Mouse (Mus musculus) CH12F3 (cell line): ENCODE measurements around the gene Dnmt3a.
"Not testable (repeated sequence)": the region's sequence is repeated elsewhere in the genome, so short reads cannot be mapped to it uniquely, and the experiment has no call there.

Experiments used
- in situ Hi-C: fragments of 300-500 bp; cut with MboI; formaldehyde crosslinking; loops from 2 replicates; pipeline ENCODE4 v1.14.3; 2020; ENCODE audit warnings: low sequenced_read_pairs

Gene Dnmt3a

DNA sequence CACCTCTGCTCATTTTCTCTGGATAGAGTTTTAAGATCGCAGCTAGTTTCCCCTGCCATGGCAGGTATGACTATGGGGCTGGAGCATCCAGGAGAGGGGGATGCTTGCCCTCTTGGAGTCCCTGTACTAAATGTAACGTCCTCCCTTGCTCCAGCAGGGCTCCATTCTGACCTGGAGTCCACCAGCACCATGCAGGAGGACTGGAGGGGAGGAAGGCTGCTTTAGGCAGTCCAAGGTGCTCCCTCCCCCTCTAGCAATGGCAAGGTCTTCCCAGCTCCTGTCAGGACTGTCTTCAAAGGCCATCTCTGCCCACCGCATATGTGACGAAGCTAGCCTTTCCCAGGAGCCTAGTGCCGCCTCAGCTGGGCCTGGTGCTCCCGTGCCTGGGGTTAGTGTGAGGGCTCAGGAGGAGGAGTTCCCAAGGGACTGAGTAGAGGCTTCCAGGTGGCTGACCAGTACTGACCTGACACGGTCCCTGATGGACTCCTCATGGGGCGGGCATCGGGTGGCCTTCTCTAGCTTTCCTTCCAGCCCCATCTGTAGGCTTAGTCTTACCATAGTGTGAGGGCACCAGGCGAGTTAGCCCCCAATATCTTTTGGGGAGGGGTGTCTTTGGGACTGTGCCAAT, 104.8 kb downstream of the Dnmt3a start:
- in situ Hi-C loops: no loop called here

GRCm38 (mm10) chr12:3911831-3912348, 106.1 kb downstream of the Dnmt3a start:
- in situ Hi-C loops: no loop called here

DNA sequence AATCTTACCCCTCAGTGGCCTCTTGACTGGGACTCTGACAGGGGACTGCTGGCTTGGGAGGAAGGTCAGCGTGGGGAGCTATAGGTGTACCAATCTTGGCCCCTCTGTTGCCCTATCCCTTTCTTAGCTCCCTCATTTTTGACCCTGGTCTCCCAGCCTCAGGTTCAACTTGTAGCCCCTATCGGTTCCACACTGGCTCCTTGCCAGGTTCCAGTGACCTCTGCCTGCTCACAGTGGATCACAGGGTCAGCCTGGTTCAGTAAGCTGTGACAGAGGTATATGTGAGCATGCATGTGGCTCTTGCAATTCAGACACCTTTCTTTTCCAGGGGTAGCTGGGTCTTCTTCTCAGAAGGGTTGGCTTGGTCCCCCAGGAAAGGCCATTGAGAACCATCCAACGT, 110.0 kb downstream of the Dnmt3a start:
- in situ Hi-C loops: no loop called here

- in situ Hi-C loops: no loop called here
Observed at GRCm38 (mm10) chr12:3917668-3918341, 112.0 kb downstream of the Dnmt3a start.

- in situ Hi-C loops: no loop called here
Observed at GRCm38 (mm10) chr12:3918577-3918976, 112.8 kb downstream of the Dnmt3a start.

DNA sequence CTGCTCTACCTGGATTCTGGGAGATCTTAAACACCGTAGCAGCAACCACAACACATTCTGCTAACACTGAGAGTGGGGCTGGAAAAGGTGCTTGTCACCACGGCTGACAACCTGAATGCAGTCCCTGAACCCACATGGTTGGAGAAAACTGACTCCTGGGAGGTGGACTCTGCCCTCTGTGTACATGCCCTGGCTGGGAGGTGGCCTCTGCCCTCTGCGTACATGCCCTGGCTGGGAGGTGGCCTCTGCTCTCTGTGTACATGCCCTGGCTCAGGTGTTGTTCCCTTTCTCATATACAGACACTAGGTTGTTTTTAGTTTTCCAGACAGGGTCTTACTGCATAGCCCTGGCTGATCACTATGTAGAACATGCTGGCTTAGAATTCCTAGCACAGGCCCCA, 113.6 kb downstream of the Dnmt3a start:
- in situ Hi-C loops: no loop called here

- in situ Hi-C loops: loop anchor here (10.0 kb wide), 1 partner anchor 149 kb away; no protein-coding TSS in a partner anchor
Observed at GRCm38 (mm10) chr12:3926127-3926526, 120.3 kb downstream of the Dnmt3a start.

DNA sequence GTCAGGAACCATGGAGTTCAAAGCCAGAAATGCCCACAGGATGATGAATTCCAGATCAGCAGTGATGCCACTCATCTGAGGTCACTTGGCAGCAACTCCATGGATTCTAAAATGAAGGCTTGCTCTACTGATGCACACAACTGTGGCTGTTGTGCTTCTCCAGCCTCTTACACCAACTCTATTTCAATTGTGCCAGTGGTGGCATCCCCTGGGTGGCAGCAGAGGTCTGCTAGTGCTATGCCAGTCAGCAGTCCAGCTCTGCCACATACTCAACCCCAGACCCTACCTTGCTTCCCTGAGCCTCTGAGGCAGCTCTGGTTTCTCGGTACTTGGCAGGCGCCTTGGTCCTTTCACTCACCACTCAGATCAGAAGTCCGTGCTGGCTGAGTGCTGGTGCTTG, 123.0 kb downstream of the Dnmt3a start:
- in situ Hi-C loops: loop anchor here (10.0 kb wide), 1 partner anchor 146 kb away; no protein-coding TSS in a partner anchor

DNA sequence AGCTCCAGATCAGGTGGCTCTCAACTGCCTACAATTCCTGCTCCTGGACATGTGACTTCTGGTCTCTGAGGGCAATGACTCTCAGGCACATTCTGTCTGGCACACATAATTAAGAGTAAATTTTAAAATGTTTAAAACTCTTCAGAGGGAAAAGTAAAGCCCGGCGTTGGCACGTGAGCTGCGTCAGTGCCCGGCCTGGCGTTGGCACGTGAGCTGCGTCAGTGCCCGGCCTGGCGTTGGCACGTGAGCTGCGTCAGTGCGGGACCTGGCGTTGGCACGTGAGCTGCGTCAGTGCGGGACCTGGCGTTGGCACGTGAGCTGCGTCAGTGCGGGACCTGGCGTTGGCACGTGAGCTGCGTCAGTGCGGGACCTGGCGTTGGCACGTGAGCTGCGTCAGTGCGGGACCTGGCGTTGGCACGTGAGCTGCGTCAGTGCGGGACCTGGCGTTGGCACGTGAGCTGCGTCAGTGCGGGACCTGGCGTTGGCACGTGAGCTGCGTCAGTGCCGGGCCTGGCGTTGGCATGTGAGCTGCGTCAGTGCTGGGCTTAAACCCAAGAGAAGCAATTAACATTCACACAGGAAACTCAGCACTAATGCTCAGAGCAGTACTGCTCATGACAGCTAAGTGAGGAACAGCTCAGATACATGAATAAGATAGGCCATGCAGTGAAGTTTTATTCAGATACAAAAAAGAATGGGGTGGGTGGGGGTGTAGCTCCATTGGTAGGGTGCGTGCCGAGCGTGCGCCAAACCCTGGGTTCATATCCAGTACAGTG, 124.5 kb downstream of the Dnmt3a start:
- in situ Hi-C loops: not testable (repeated sequence)

- in situ Hi-C loops: no loop called here
Observed at GRCm38 (mm10) chr12:3942026-3942425, 136.2 kb downstream of the Dnmt3a start.

GRCm38 (mm10) chr12:3944454-3945073, 138.8 kb downstream of the Dnmt3a start:
- in situ Hi-C loops: no loop called here

GRCm38 (mm10) chr12:3947503-3947902, 141.7 kb downstream of the Dnmt3a start:
- in situ Hi-C loops: no loop called here

- in situ Hi-C loops: no loop called here
Observed at GRCm38 (mm10) chr12:3954651-3955050, 148.8 kb downstream of the Dnmt3a start, which contains the start of gene Pomc. Pomc (plus strand) TSS chr12:3954951.

DNA sequence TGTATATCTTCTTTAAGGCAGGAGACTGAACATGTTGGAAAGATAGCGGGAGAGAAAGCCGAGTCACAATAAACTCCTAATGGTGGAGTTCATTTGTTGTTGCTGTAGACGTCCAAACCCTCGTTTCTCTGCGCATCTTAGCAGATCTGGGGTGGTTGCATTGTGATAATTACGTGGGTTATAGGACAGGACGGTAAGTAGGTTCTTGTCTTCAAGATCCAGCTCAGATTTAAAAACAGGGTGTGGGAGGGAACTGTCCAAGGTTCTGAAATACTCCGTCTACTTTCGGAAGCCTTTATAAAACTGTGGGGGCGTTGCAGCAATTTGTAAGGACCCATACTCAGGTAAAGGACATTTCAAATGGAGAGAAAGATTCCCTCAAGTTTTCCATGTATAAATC, 149.6 kb downstream of the Dnmt3a start:
- in situ Hi-C loops: no loop called here

DNA sequence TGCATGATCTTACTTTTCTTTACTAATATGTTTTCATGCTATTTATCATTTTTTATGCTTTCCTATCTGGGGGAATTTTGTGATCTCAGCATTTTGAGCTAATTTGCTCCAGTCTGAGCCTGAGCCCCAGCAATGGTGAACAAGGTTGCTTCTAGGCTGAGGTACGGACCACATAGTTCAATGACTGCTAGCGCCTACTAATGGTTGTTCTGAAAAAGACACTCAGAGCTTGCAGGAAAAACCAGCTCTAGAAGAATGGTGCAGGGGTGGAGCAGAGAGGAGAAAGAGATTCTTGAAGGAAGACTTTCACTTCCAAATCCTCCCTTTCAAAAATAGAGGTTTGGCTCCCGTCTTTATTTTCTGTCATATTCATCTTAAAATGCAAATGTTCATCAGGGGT, 150.5 kb downstream of the Dnmt3a start:
- in situ Hi-C loops: no loop called here

DNA sequence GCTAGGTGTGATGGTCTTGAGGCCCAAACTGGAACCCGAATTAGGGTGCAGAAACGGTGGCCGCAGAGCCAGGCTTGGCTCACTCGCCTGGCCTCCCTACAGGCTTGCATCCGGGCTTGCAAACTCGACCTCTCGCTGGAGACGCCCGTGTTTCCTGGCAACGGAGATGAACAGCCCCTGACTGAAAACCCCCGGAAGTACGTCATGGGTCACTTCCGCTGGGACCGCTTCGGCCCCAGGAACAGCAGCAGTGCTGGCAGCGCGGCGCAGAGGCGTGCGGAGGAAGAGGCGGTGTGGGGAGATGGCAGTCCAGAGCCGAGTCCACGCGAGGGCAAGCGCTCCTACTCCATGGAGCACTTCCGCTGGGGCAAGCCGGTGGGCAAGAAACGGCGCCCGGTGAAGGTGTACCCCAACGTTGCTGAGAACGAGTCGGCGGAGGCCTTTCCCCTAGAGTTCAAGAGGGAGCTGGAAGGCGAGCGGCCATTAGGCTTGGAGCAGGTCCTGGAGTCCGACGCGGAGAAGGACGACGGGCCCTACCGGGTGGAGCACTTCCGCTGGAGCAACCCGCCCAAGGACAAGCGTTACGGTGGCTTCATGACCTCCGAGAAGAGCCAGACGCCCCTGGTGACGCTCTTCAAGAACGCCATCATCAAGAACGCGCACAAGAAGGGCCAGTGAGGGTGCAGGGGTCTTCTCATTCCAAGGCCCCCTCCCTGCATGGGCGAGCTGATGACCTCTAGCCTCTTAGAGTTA, 154.2 kb downstream of the Dnmt3a start:
- in situ Hi-C loops: no loop called here

DNA sequence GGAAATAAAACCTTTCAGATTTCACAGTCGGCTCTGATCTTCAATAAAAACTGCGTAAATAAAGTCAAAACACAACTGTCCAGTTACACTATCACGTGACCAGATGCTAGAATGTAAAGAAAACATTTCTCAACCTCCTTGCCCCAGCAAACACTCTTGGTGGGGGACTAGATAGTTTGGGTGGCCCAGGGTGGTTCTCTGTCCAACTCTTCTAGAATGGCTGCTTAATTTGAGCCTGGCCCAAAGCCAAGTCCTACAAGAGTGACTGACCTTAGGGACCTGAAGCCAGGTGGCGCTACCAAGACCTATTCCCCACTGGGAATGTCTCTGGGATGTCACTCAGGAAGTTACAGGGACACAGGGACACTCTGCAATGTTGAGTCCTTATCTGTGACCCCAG, 154.7 kb downstream of the Dnmt3a start:
- in situ Hi-C loops: no loop called here
